Mouse (Mus musculus) mature B cell (primary cell): ENCODE data around the gene Apbb2.

Experiments used
- in situ Hi-C: fragments of 300-500 bp; cut with MboI; formaldehyde crosslinking; loops from 2 replicates; pipeline ENCODE4 v1.14.3; 2019

Gene Apbb2

DNA sequence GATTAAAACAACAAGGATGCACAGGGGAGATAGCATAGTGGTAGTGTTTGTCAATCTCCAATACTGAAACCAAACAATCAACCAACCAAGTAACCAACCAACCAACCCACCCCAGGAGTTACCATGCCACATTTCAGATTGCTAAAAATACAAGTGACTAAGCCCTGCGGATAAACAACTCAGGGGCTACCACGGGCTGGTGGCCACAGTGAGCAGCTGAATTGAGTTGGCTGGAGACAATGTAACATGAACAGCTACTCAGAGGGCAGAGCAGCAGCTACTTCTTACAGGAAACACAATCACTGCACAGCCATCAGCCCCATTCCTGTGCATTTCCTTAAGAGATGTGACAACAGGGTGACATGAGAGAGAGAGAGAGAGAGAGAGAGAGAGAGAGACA is 274.4 kb downstream of the Apbb2 start:
- in situ Hi-C loops: no loop called here

DNA sequence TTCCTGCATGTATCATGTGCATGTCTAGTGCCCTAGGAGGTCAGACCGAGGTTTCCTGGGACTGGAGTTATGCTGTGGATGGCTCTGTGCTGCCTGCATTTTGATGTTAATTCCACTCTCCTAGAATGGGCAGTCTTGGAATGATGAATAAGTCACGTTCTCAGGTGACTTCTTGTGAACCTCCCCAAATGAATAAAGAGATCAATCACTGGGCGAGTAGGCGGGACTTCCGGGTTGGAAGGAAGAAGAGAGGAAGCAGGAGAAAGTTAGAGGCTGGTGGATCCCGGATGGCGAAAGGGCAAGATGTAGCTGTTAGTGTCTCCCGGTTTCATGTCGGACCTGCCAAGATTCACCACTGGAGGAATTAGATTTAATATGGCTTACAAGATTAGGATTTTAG is 276.3 kb downstream of the Apbb2 start:
- in situ Hi-C loops: no loop called here

DNA sequence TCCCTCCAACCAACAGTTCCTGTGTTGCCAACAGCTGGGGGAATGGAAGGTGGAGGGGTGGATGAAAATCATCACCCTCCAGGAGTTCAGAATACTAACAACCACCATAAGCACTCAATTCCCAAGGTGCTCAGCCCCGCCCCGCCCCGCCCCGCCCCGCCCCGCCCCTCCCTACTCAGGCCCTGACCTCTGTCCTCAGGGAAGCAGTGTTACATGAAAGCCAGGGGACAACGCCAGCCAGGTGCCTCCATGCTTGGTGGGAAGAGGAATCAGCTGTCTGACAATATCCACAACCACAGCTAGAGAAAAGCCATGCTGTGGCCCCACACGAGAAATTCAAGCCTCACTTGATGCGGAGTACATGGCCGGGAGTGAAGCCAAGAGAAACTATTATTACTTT is 276.7 kb downstream of the Apbb2 start:
- in situ Hi-C loops: no loop called here

DNA sequence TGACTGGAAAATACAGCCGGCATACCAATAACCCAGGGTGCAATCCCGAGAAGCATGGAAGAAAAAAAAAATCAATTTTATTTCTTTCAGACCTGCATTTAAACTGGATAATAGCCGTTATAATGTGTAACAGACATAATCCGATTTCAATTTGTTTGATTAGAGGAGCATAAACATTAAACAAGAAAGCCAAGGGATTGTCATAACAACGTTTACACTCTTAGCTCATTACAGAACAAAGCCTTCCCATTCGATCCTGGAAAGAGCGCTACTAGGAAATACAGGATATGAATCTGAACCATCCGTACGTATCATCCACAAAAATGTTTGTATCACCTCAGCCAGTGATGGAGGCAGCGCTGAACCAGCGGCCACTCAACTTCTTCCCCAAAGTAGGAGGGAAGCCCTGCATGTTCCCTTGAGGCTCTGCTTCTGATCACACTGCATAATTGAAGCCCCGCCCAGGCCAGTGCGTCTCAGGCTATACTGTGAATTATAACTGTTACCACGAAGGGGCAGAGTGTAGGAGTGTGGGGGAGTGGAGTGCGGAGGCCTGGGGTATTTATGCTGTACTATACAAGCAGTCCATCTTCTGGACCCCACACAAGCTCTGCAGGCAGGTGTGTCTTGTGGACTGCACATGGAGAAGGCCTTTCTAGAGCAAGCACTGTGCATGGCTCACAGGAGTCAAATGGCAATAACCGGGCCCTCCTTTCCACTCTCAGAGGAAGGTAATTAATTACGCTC is 278.1 kb downstream of the Apbb2 start:
- in situ Hi-C loops: no loop called here

DNA sequence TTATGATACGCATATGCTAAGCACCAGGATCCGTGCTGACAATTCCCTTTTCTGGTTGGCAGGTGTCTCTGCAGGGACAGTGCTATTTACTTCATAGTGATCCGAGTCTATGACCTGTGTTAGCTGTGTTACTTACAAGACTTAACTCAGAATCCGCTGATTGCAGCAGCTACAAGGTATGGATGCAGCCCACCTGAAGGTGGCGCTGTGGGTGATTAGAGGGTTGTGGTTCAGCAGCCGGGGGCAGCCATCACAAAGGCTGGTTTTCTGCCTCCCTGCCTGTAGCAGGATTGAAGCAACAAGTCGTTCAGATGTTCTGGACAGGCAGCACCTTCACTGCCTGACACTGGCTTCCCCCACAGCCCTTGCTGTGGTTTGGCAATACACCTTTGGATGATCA is 280.0 kb downstream of the Apbb2 start:
- in situ Hi-C loops: no loop called here

DNA sequence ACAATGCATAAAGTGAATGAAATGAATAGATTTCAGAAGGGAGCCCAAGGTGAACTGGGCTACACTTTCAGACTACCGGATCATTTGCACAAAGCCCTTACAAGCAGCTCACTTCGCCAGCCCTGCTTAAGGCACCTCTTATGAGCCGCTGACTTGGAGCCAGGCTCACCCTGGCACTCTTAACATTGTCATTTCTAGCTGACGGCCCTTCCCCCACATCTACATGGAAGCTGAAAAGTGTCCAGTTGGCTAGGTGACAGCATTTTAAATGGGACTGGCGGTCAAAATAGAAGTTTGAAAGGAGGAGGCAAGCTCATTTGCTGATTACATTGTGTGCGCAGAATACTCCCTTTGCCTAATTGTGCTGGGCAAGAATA is 280.6 kb downstream of the Apbb2 start:
- in situ Hi-C loops: no loop called here

DNA sequence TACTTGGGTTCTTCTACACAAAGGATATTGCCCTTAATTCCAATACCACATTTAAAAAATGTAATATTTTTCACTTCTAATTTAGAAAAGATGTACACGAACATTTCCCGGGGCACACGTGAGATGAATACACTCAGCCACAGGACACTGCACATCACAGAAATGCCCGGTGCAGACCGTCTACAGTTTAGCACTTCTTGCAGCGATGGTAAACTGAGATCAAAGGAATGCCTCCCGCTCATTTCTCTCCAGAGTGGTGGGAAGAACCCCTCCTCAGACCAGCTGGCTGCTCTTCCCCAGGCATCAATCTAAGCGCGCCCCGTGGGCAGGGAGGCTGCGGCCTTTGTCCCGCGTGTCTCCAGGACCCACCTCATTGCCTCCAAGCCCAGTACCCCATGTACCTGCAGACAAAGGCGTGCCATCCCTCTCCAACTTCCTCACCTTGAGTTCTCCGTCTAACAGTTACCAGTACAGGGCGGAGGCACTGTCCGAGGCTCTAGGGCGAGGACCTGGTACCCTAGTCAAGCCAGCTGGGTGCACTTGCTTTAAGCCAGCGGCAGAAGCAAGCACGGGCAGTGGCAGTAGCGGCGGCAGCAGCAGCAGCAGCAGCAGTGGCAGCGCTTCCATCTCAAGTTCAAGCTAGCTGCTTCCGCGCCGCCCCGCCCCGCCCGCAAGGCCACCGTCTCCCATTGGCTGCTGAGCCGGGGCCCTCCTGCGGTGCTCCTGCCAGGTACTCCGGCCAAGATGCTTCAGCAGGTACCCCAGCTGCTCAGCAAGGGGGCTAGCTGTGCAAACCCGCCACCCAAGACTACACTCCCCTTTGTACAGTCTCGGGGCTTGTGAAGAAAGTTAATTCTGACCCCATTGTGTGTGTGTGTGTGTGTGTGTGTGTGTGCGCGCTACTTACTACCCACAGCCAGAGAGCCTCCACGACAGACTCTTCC is 281.3 kb downstream of the Apbb2 start:
- in situ Hi-C loops: no loop called here

DNA sequence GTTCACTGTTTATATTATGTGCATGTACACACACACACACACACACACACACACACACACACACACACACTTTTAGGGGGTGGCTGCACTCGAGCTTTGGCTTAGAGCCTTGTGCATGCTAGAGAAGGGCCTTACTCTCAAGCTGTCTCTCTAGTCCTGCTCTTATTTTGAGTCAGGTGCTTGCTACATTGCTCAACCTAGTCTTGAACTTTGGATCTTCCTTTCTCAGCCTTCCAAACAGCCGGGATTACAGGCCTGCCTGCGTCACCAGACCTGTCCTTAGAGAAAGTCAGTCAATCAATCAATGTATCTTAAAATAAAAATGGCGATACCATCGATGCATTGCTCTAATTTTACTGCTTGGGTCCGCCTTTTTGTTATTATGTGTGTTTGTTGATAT is 287.8 kb downstream of the Apbb2 start:
- in situ Hi-C loops: no loop called here

DNA sequence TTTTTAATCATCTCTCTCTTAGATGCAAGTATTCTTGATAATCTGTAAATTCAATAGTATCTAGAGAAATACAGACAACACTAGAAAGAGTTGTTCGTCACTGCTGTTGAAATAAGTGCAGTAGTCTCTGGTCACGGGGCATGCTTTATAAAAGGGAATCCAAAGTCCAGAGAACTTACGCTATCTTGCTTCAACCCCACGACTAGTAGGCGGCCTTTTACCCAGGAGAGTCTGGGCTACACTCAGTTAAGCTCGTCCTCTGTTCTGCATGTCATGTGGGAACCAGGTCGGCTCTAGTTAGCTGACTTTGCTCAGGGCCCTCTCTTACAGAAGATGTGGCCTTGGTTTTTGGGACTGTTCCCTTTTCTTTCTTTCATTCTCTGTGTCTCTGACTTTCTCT is 289.8 kb downstream of the Apbb2 start:
- in situ Hi-C loops: no loop called here

DNA sequence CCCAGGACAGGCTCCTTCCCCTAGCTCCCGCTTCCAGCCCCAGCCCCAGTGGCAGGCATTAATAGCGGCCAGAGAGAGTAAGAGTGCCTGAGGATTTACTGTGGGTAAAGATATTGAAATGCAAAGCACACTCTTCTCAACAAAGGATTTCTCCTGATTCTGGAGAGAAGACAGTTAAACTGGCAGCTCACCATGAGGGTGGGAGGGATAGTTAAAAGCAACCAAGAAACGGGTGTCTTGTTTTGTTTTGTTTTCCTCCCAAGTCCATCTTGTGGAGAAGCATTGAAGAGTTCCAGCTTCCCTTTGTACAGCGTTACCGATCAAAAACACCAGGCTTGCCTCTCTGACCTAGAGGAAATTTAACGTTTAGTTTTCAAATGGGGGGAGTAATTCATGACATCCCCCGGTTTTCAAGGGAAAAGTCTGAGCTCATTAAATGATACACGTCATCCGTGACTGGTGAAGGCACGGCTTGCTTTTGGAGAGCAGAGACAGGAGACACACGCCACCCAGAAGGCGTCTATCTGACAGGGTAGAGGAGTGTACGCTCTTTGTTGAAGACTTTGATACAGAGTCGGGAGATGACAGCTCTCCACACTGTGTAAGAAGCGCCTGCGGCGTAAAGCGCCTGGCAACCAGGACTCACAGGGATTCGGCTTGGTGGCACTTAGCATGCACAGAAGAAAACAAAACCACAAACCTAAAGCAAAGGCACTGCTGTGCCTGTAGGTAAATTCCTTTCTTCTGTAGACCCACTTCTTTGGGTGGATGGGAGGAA is 290.4 kb downstream of the Apbb2 start:
- in situ Hi-C loops: no loop called here

DNA sequence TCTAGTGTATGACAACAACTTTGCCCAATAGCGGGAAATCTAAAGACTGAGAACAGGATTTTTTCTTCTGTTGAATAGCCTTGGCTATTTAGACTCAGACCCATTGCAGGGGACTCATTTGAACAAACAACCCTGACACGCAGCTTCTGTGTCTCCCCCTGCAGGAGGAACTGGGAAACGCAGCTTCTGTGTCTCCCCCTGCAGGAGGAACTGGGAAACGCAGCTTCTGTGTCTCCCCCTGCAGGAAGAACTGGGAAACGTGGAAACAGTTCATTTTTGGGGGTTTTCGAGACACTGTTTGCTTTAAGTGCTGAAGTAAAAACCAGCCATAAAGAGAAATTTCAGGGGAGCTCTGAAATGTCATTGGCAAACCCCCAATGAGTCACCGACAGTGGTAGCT is 292.2 kb downstream of the Apbb2 start:
- in situ Hi-C loops: no loop called here

DNA sequence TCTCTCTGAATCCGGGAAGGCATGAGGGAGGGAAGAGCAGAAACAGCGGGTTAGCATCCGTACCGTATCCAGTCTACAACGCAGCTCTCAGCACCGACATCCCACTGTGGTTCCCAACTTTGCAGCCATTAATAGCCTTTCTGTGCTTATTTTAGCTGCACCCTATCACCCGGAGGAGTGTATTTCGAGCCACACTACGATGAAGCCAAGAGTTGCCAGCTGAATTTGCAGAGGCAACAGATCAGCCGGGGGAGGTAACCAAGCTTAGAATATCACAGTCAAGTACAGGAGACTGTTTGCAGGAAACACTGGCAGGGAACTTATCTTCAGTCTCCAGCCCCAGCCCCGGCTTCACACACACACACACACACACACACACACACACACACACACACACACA is 295.0 kb downstream of the Apbb2 start:
- in situ Hi-C loops: no loop called here

DNA sequence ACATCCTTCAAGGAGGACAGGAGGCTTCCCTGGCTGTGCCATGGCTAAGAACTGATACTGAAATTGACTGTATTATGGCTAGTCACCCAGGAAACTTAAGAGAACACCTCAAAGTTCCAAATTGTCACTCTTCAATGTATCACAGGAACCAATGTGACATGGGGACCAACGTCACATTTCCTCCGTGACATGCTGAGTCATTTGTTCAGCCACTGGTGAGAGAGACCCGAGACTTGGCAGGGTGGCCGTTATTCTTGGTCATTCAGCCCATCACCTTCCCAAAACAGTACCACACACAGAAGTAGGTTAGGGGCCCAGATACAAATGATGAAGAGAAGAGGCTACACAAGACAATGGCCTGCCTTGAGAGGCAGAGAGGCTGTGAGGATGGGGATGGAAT is 295.5 kb downstream of the Apbb2 start:
- in situ Hi-C loops: no loop called here

DNA sequence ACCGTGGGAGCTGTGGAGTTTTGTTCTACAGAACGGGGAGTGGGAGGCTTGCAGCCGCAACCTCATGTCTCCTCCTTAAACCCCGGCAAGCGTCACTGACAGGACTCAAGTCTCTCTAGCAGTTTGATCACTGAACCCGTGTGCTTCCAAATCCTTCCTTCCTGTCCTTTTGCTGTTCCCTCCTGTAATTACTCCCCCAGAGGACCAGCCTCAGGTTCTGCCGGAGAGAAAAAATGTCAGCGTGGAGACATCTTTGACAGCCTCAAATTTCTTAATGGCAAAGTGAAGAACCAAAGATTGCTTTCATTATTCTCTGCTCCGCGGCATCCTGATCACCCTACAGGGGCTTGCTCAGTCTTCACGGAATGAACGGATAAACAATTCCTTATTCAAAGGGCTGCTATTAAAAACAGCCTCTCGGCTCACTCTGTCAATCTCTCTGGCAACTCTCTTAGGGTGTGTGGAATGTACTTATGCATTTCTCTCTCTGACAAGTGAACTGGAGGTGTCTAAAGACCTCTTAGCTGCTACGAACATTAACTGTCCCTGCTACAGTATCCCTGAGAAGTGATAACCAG is 298.7 kb downstream of the Apbb2 start:
- in situ Hi-C loops: no loop called here

DNA sequence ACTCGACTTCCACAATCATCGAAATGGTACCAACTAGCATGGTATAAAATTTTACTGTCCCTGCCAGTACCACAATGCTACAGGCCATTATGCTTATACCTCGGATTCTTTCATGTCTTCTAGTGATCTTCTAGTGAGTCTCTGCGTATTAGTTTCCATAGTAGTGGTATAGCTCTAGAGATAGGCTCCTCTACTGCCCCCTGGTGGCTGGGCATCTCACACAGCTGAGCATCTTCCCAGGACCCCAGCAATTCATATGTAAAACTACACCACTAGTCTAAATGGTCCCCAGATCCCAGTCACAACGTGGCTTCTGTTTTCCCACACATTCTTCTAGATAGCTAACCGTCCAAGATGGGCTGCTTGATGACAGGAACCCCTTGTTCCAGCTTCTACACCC is 299.2 kb downstream of the Apbb2 start:
- in situ Hi-C loops: no loop called here

DNA sequence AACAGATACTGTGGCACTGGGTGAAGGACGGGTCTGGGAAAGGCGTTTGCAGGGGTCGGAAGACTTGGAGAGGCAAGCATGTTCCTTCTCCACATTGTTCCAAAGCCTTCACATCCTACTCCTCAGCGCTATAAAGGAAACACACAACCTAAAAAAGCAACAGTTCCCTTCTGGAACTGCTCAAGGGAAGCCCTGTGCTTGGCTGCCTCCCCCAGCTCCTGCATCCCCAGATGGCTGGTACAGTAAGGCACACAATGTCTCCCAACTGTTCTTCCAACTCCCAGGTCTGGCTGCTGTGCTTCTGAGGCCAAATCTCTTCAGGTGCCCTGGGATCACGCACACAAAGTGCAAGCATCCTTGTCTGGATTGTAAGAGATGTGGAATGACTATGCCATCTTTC is 302.8 kb downstream of the Apbb2 start:
- in situ Hi-C loops: no loop called here

DNA sequence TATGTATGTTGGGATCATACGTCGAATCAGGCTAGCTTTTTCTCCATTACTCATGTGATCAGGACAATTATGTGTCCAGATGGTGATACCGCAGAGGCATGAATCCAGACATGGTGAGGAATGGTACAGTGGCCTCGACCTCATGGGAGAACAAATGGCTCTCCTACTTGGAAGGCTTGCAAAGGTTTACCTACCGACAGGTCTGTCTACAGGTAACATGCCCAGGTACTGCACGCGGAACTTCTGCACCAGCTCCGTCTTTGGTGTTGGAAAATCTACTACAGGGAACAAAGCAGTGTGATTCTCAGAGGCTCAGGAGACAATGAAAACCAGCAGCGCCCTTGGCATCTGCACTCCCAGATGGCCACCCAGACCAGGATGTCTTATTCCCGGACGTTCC is 307.8 kb downstream of the Apbb2 start:
- in situ Hi-C loops: no loop called here

DNA sequence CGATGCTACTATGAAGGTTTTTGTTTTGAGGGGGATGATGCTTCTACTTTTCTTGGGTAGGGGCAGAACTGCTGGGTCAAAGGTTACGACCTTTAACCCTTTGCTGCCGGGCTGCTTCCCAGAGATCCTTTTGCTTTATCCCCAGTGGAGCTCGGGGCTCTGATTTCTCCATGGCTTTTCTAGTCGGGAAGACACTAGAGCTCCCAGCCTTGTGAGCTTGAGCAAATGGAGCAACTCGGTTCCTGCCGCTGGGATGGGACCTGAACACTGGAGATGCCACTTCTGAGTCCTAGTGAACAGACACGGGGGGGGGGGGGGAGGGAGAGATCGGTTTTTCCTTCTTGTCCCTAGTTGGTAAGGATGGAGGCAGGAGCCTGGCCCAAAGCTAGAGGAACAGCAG is 308.3 kb downstream of the Apbb2 start:
- in situ Hi-C loops: no loop called here

DNA sequence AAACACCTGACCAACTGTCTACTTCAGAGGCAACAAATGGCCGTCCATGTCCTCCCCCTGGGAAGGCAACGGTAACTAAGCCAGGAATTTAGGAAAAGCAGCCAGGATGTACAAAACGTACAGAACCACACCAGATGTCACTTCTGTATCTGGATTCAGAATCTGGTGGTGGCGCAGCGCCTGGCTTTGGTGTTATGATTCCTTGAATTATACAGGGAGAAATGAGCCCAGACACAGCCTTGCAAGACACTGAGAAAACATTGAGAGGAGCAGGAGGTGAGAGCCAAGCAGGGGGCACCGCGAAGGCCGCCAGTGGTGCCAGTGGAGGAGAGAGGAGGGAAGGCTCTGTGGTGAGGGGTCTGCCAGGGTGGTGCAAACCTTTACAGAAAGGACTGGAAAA is 313.1 kb downstream of the Apbb2 start:
- in situ Hi-C loops: no loop called here

DNA sequence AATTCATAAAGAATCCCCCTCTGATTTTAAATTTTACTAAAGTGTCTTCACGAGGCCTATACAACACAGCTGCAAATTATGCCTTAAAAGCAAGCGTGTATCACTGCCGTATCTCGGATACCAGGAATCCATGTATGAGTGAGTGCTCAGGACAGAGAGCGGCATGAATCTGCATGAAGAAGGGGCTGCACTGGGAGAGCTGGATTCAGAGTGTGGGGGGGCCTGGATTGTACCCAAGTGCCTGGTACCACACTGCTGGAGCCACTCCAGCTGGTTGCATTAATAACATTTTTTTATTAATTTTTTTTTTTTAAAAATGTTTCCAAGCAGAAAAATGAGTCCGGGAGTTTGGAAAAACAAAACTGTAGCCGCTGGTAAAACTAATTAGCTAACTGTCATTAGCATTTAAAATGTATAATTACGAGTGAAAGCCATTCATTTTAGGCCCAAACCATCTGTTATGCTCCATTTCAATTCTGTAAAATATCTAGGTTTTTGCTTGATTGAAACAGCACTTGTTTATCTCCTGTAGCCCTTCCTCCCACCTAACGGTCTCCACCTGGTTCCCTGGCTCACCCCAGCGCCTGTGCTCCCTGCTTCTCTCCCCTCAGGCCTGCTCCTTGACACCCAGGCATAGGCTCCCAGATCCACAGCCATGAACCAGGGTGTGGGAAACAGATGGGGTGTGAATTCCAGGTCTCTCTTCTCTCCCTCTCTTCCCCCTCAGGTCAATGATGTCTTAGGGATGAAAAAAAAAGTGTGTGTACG is 314.1 kb downstream of the Apbb2 start:
- in situ Hi-C loops: no loop called here

DNA sequence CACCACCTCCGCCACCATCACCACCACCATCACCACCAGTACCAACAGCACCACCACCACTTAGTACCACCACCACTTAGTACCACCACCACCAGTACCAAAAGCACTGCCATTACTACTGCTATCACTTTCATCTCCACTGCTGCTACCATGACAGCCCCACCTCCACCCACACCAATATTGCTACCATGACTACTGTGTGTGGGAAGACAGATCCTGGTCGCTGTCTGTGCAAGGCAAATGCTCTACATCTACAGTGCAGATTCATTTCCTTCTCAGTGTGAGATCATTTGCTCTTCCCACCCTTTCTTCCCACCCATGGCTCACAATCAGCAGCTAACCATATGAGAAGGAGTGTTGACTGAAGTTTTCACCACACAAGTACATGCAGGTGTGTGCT is 315.7 kb downstream of the Apbb2 start:
- in situ Hi-C loops: no loop called here
